Mouse (Mus musculus): Measurements from ENCODE around the gene Arfgap2.

DNA sequence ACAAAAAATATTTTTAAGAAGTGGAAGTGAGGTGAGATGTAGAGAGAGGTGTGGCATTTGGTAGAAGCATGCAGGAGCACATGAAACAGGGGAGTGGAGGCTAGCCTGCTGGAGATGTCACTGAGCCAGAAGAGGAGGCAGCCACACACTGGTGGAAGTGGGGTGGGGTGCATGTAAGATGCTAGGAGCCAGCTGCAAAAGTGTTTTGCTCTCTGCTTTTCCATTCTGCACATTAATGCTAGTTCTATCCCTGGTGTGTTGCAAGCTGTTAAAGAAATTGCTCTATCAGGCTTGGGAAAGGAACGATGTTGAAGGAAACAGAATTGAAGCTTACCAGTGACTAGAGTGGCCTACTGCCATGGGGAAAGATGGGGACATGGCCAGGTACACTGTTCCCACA lies 59.6 kb downstream of the Arfgap2 start:
- TF ChIP-seq CTCF (IDR thresholded peaks at IDR 0.05; ENCODE audit: low read depth) (no peak), EP300 (IDR thresholded peaks at IDR 0.05; ENCODE audit: low read depth) (no peak)
